Mouse (Mus musculus) urinary bladder, adult 2 months (tissue): ENCODE data around the gene Dnaaf3. TPM values are rescaled to one million over a fixed set of nuclear protein-coding genes. Genes with fewer than 3 reads are reported as not detected.
A peak's percentile ranks its signal among the peaks of the same experiment; 100 is the strongest.
"Not testable (repeated sequence)": the region's sequence is repeated elsewhere in the genome, so short reads cannot be mapped to it uniquely, and the experiment has no call there.

Source experiments
- DNase-seq: peaks from one replicate; pipeline ENCODE4 v3.0.0; 2022; ENCODE audit warnings: low spot score
- polyA plus RNA-seq: library from polyadenylated mRNA; depleted of rRNA; stranded (reverse); fragments of >200 nt; gene quantifications from 2 replicates; pipeline ENCODE4 v1.2.3, GENCODE M21; 2012; rRNA removed

The Dnaaf3 gene
- polyA plus RNA-seq: 3.5 and 4.0 TPM in 2 replicates

GRCm38 (mm10) chr7:4532005-4532729 lies at the start of gene Dnaaf3:
Gene Dnaaf3 (minus strand): TSS chr7:4532453.
- no peak for DNase-seq

GRCm38 (mm10) chr7:4581481-4581880 lies 49.2 kb upstream of the Dnaaf3 start:
- not testable (repeated sequence) for DNase-seq

GRCm38 (mm10) chr7:4572361-4572760 lies 40.1 kb upstream of the Dnaaf3 start:
- DNase-seq: not testable (repeated sequence)

- DNase-seq: no peak
Observed at GRCm38 (mm10) chr7:4562660-4563059, 30.4 kb upstream of the Dnaaf3 start.

GRCm38 (mm10) chr7:4557167-4557560 lies 24.9 kb upstream of the Dnaaf3 start:
- no peak for DNase-seq

- DNase-seq: peak; percentile 47
Observed at GRCm38 (mm10) chr7:4556256-4557166, 24.3 kb upstream of the Dnaaf3 start.

GRCm38 (mm10) chr7:4547221-4547641 lies 15.0 kb upstream of the Dnaaf3 start, which contains the start of gene Syt5:
Gene Syt5 (minus strand): TSS chr7:4547541.
- no peak for DNase-seq

- DNase-seq: no peak
Observed at GRCm38 (mm10) chr7:4546591-4547131, 14.4 kb upstream of the Dnaaf3 start.

GRCm38 (mm10) chr7:4546050-4546449 lies 13.8 kb upstream of the Dnaaf3 start:
- no peak for DNase-seq

- DNase-seq: no peak
Observed at GRCm38 (mm10) chr7:4542013-4542412, 9.8 kb upstream of the Dnaaf3 start.

- no peak for DNase-seq
Observed at GRCm38 (mm10) chr7:4541344-4541743, 9.1 kb upstream of the Dnaaf3 start.

- DNase-seq: no peak
Observed at GRCm38 (mm10) chr7:4539019-4539418, 6.8 kb upstream of the Dnaaf3 start.

- DNase-seq: no peak
Observed at GRCm38 (mm10) chr7:4537181-4537580, 4.9 kb upstream of the Dnaaf3 start.

GRCm38 (mm10) chr7:4536369-4536768 lies 4.1 kb upstream of the Dnaaf3 start:
- DNase-seq: no peak

- DNase-seq: not testable (repeated sequence)
Observed at GRCm38 (mm10) chr7:4530166-4530565, 2.1 kb downstream of the Dnaaf3 start.

GRCm38 (mm10) chr7:4527302-4527689 lies 5.0 kb downstream of the Dnaaf3 start:
- DNase-seq: no peak

- peak; percentile 38 for DNase-seq
Observed at GRCm38 (mm10) chr7:4526341-4527301, 5.6 kb downstream of the Dnaaf3 start.

- DNase-seq: not testable (repeated sequence)
Observed at GRCm38 (mm10) chr7:4524212-4524922, 7.9 kb downstream of the Dnaaf3 start, which contains the start of gene Tnni3. Gene Tnni3 (minus strand): TSS chr7:4524229.

GRCm38 (mm10) chr7:4523205-4524130 lies 8.8 kb downstream of the Dnaaf3 start:
- DNase-seq: no peak
